Mouse (Mus musculus): ENCODE measurements around the gene Cstad. TPM values are rescaled to one million over a fixed set of nuclear protein-coding genes. Genes with fewer than 3 reads are reported as not detected.

Cstad gene
- polyA plus RNA-seq, 1 experiment from 2014 or later = 0.13 TPM

DNA sequence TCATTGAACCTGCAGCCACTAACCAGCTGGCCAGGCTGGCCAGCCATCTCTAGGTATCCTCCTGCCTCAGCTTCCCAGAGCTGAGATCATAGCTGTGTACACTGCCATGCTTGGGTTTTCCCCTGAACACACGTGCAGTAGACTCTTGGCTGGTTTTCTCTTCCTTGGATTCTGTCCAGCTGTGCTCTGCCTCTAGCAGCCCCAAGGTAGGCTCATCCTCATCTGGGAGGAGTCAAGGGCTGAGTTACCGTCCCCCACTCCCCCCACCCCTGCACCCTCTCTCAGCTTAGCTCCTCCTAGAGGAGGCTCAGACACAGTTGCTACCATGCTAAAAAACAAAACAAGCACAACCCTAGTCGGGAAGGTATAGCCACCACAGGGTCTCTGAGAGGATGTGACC lies 4.8 kb downstream of the Cstad start:
- H3K27me3 ChIP-seq = peaks cover 31% of the 10 kb centered on the region
- H3K27ac ChIP-seq = no peak overlapping the region
- peaks cover 40% of the 10 kb centered on the region for H3K4me1 ChIP-seq (replicated peaks)
- no peaks in the 10 kb centered on the region for H3K9me3 ChIP-seq (replicated peaks)
- DNase-seq (no peak), ATAC-seq (ENCODE audit: low read depth) (no peak)
- 29% methylated on average over 3 of the region's 3 CpGs for WGBS (ENCODE audit: insufficient replicate concordance)
- H3K4me2 ChIP-seq = no peak overlapping the region
- H3K36me3 ChIP-seq = no peaks in the 10 kb centered on the region
- no peak overlapping the region for H3K4me3 ChIP-seq (replicated peaks)
- no peak overlapping the region for H3K9ac ChIP-seq

DNA sequence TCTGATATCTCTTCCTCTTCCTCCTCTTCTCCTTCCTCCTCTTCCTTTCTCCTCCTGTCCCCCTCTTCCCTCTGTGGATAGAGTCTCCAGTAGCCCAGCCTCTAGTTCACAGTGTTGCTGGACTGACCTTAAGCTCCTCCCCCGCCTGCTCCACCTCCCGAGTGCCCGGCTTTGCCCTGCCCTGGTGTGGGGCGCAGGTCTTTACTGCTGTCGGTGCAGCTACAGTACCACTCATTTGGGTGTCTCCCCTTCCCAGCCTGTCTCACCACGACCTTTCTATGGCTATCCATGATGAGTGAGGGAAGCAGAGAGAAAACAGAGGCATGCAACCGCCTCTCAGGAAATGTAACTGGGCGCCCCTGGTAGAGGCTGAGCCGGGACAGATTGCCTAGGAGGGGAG lies 5.5 kb downstream of the Cstad start:
- Histone ChIP-seq H3K9me3 (replicated peaks) (no peaks in the 10 kb centered on the region), H3K9ac (no peak overlapping the region), H3K27me3 (peaks cover 38% of the 10 kb centered on the region), H3K4me3 (replicated peaks) (0 out of 2 replicates have a peak overlapping the region, but pooled peaks have one; percentile 10), H3K36me3 (no peaks in the 10 kb centered on the region), H3K27ac (no peak overlapping the region), H3K4me1 (replicated peaks) (peaks cover 40% of the 10 kb centered on the region), H3K4me2 (peak overlapping the region; percentile 40)
- DNase-seq (no peak), ATAC-seq (ENCODE audit: low read depth) (0 out of 2 replicates have a peak, but pooled peaks have one; percentile 36)
- WGBS (ENCODE audit: insufficient replicate concordance) = 7% methylated on average over 9 of the region's 9 CpGs

DNA sequence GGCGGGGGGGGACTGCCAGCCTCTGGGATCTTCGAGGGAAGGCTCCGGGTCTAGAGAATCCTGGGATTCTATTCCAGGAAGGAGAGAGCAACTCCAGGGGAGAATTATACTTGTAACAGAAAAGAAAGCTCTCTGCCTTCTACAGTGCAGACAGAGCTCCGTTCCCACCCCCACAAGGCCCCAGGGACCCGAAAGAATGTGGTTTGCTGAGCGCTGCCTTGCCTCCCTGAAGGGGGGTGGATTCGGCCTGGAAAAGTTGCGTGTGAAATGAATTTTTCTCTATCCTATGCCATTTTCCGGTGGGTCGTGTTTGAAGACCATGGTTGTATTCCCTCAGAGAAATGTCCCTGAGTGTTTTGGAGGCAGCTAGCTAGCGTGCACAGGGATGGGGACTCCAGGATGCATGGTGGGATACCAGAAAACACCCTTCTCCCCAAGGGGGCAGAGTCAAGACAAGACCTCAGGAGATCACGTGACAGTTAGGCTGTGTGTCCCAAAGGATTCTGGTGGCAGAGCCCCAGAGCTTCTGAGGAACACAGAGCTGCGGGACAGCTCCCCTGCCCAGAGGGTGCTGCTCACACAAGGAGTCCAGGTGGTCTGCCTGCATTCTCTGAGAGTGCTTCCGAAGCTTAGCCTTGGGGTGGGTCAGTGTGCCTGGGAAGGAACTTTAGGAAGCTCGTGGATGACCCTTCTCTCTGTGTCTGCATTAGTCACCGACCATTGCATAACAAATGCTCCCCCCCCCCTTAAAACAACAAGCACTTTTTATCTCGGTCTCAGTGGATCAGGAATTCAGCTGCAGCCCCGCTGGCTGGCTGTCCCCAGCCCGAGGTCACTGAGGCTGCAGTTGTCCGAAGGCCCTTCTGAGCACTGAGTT lies 6.4 kb downstream of the Cstad start:
- Histone ChIP-seq H3K36me3 (no peaks in the 10 kb centered on the region), H3K4me1 (replicated peaks) (peaks cover 43% of the 10 kb centered on the region), H3K9ac (no peak overlapping the region), H3K4me3 (replicated peaks) (no peak overlapping the region), H3K4me2 (peak overlapping the region; percentile 40), H3K9me3 (replicated peaks) (no peaks in the 10 kb centered on the region), H3K27ac (peak overlapping the region; percentile 41; the same call in 1 of the 2 replicates), H3K27me3 (peaks cover 47% of the 10 kb centered on the region)
- DNase-seq (no peak), ATAC-seq (ENCODE audit: low read depth) (no peak)
- WGBS (ENCODE audit: insufficient replicate concordance) = 17% methylated on average over 20 of the region's 20 CpGs

DNA sequence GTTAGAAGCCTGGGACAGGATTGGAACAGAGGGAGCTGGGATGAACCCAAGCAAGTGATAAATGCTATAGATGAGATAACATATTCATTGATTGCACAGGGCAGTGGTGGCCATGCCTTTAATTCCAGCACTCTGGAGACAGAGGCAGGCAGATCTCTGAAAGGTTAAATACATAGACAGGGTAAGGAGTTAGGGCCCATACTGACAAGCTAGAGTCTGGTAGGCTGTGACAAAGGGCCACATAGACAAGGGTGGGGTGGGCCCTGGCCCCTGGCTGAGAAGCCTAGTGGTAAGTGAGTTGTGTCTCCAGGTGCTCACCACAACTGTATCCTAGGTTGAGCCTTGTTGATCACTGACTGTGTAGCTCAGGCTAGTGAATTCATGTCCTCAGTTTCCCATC lies 7.6 kb downstream of the Cstad start:
- no peak overlapping the region for H3K9ac ChIP-seq
- H3K4me3 ChIP-seq (replicated peaks) = no peak overlapping the region
- ATAC-seq (ENCODE audit: low read depth) (no peak), DNase-seq (no peak)
- H3K4me1 ChIP-seq (replicated peaks) = peaks cover 43% of the 10 kb centered on the region
- H3K27me3 ChIP-seq = peaks cover 58% of the 10 kb centered on the region
- no peak overlapping the region for H3K27ac ChIP-seq
- H3K4me2 ChIP-seq = no peak overlapping the region
- no peaks in the 10 kb centered on the region for H3K9me3 ChIP-seq (replicated peaks)
- no peaks in the 10 kb centered on the region for H3K36me3 ChIP-seq

DNA sequence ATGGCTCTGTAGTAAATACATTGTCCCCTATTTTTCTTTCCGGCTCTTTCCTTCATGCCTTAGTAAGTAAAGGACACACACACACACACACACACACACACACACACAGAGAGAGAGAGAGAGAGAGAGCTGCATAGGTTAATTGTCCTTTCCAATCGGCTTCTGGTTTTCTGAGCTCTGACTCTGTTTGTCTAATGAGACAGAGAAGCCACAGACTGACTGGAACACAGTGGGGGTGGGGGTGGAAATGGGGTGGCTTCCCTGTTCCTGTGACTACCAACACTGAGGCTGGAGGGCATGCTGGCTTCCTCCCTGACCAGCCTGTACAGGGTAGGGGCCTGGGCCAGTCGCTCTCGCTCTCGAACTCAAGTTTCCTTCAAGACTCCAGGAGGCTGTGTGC lies 8.9 kb downstream of the Cstad start:
- H3K4me3 ChIP-seq (replicated peaks) = no peak overlapping the region
- no peak overlapping the region for H3K4me2 ChIP-seq
- no peak for ATAC-seq (ENCODE audit: low read depth)
- no peak overlapping the region for H3K9ac ChIP-seq
- 57% methylated on average over 5 of the region's 5 CpGs for WGBS (ENCODE audit: insufficient replicate concordance)
- DNase-seq = no peak
- no peaks in the 10 kb centered on the region for H3K9me3 ChIP-seq (replicated peaks)
- H3K4me1 ChIP-seq (replicated peaks) = peaks cover 43% of the 10 kb centered on the region
- H3K27ac ChIP-seq = no peak overlapping the region
- H3K27me3 ChIP-seq = peaks cover 58% of the 10 kb centered on the region
- H3K36me3 ChIP-seq = no peaks in the 10 kb centered on the region

DNA sequence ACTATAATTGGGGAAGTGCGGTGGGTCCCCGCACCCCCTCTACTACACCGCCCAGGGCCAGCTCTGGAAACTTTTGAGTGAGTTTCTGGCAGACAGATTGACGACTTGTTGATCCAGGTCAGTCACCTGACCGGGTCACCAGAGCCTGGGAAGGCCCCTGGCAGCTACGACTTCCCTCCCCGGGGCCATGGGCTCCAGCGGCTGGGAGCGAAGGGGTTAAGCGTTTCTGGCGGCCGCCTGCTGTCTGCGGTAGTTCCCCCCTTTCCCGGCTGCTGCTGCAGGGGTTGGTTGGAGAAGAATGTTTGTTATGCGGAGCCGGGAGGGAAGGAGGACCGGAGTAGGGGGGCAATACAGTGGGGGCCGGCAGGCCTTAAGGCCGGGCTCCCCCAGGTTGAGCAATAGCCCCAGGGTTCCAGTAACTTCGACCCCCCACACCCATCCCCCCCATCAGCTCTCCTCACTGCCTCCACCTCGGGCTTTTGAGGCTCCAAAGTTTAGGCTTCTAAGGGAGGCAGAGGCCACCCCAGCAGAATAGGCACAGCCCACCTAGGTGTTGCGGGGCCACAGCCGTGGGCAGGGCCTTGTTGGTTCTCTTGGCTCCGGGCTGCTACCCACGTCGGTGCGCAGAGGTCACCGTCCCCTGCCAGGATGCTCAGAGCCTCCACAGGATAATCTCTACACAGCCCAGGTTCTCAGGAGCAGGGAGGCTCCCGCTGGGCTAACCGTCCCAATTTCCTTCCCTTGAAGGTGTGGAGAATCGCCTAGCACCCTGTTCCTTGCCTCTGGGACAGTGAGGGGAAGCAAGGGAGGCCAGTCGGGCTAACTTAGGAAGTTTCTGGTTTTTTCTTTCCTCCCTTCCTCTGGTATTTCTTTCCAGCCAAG lies 10.3 kb downstream of the Cstad start:
- ATAC-seq (ENCODE audit: low read depth) (peak; percentile 13; the same call in 1 of the 2 replicates), DNase-seq (no peak)
- peak overlapping the region; percentile 42 for H3K4me2 ChIP-seq
- H3K27me3 ChIP-seq = peaks cover 54% of the 10 kb centered on the region
- H3K9ac ChIP-seq = no peak overlapping the region; the same call in 1 of the 2 replicates
- H3K9me3 ChIP-seq (replicated peaks) = no peaks in the 10 kb centered on the region
- H3K27ac ChIP-seq = peak overlapping the region; percentile 9; the same call in 1 of the 2 replicates
- no peaks in the 10 kb centered on the region for H3K36me3 ChIP-seq
- H3K4me3 ChIP-seq (replicated peaks) = no peak overlapping the region
- H3K4me1 ChIP-seq (replicated peaks) = peaks cover 41% of the 10 kb centered on the region
- 3% methylated on average over 32 of the region's 32 CpGs for WGBS (ENCODE audit: insufficient replicate concordance)

DNA sequence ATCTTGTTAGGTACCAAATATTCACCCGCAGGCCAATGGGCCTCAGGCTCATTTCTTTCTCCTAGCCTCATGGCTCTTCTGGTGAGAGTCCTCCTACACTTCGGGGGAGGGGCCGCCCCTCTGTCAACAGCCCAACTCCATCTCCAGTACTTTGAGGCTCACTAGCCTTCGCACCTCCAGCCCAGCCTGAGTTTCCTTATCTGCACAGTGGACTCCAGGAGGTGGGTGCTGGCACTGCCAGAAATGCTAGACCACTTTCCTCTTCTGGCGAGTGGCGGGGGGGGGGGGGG lies 10.9 kb downstream of the Cstad start:
- ATAC-seq (ENCODE audit: low read depth) = no peak
- Histone ChIP-seq H3K36me3 (no peaks in the 10 kb centered on the region), H3K4me1 (replicated peaks) (peaks cover 38% of the 10 kb centered on the region), H3K27me3 (peaks cover 48% of the 10 kb centered on the region), H3K4me3 (replicated peaks) (no peak overlapping the region), H3K4me2 (no peak overlapping the region), H3K9me3 (replicated peaks) (no peaks in the 10 kb centered on the region), H3K27ac (no peak overlapping the region), H3K9ac (no peak overlapping the region)
- WGBS (ENCODE audit: insufficient replicate concordance) = 8% methylated on average over 4 of the region's 6 CpGs
- no peak for DNase-seq

DNA sequence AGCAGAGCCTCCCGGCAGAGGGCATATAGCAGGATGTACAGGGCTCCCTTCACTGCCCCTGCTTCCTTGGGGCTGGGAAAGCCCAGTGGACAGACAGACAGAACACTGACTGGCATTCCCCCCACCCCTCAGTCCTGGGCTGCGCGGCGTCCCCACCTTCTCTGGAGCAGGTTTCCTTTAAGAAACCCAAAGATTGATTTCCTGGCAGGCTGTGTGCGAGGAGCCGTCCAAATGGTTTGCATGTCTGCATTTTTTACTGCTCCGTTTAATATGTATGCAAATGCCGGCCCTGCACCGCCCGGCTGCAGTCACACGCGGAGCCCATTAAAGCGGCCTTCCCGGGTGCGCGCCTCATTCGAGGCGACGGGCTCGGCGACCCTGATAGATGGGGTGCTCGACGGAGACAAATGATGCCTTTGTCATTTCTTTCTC lies 11.8 kb downstream of the Cstad start:
- Histone ChIP-seq H3K27ac (no peak overlapping the region), H3K36me3 (no peaks in the 10 kb centered on the region), H3K9me3 (replicated peaks) (no peaks in the 10 kb centered on the region), H3K4me1 (replicated peaks) (peaks cover 29% of the 10 kb centered on the region), H3K9ac (no peak overlapping the region), H3K4me2 (no peak overlapping the region), H3K27me3 (peaks cover 41% of the 10 kb centered on the region), H3K4me3 (replicated peaks) (no peak overlapping the region)
- 50% methylated on average over 23 of the region's 23 CpGs for WGBS (ENCODE audit: insufficient replicate concordance)
- ATAC-seq (ENCODE audit: low read depth) (no peak), DNase-seq (no peak)

DNA sequence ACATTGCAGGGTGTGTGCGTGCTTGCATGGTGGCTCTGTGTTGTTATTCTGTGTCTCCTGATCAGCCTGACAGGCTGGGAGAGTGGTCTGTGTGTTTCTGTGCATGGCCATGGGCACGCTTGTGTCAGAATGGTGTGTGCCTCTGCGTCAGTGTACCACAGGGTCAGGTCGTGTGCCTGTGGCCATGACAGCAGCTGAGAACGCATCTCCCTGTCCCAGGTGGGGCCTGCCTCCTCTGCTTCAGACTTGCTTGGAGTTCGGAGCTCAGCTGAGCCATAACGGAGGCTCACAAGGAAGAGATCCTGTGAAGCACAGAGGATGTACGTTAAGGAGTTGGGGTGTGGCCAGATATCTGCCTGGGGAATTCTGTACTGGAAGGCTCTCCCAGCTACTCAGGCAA lies 13.1 kb downstream of the Cstad start:
- 64% methylated on average over 8 of the region's 8 CpGs for WGBS (ENCODE audit: insufficient replicate concordance)
- no peak for DNase-seq
- ATAC-seq (ENCODE audit: low read depth) = no peak
- Histone ChIP-seq H3K9me3 (replicated peaks) (no peaks in the 10 kb centered on the region), H3K27me3 (peaks cover 39% of the 10 kb centered on the region), H3K36me3 (no peaks in the 10 kb centered on the region), H3K4me3 (replicated peaks) (no peak overlapping the region), H3K27ac (no peak overlapping the region), H3K4me1 (replicated peaks) (peaks cover 26% of the 10 kb centered on the region), H3K4me2 (no peak overlapping the region), H3K9ac (no peak overlapping the region)

DNA sequence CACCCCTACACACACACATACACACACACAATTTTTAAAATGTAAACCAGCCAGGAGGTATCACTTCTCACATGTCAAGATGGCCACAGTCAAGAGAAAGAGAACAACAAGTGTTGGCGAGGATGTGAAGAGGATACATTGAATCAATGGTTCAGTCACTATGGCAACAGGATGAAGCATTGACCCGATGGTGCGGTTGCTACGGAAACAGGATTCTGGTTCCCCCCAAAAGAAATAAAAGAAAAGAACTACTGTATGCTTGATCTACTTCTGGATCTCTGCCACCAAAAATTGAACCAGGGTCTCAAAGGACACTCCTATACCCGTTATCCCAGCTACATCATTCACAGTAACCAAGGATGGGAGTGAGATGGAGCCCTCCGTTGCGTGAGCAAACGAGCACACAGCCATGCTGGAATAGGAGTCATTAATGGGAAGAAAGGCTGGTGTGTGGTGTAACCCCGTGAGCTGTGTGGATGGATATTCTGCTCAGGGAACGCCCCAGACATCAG lies 13.9 kb downstream of the Cstad start:
- peaks cover 40% of the 10 kb centered on the region for H3K27me3 ChIP-seq
- DNase-seq (no peak), ATAC-seq (ENCODE audit: low read depth) (no peak)
- H3K36me3 ChIP-seq = no peaks in the 10 kb centered on the region
- no peak overlapping the region for H3K4me3 ChIP-seq (replicated peaks)
- H3K4me1 ChIP-seq (replicated peaks) = peaks cover 21% of the 10 kb centered on the region
- H3K4me2 ChIP-seq = no peak overlapping the region
- no peak overlapping the region for H3K27ac ChIP-seq
- no peak overlapping the region for H3K9ac ChIP-seq
- no peaks in the 10 kb centered on the region for H3K9me3 ChIP-seq (replicated peaks)
- 72% methylated on average over 10 of the region's 10 CpGs for WGBS (ENCODE audit: insufficient replicate concordance)

DNA sequence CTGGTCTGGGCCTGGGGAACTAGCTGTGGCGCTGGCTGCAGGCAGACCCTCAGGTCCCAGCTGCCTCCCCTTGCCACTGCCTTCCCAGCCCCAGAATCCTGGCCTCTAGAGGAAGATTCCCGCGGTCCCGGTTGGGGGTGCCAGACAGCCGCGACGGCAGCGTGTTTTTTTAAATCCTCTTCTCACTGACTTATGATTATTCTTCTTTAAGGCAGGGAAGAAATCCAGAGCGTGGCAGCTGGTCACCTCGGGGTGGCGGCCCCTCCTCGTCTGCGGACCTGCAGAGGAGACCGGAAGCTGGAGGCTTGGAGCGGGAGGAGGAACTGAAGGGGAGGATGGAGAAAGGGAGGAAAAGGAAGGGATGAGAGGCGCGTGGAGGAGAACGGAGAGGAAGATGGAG lies 18.7 kb downstream of the Cstad start:
- peaks cover 13% of the 10 kb centered on the region for H3K27me3 ChIP-seq
- no peak overlapping the region for H3K27ac ChIP-seq
- H3K9ac ChIP-seq = 0 out of 2 replicates have a peak overlapping the region, but pooled peaks have one; percentile 13
- no peaks in the 10 kb centered on the region for H3K36me3 ChIP-seq
- ATAC-seq (ENCODE audit: low read depth) = no peak
- no peak overlapping the region for H3K4me3 ChIP-seq (replicated peaks)
- H3K4me2 ChIP-seq = peak overlapping the region; percentile 26
- H3K9me3 ChIP-seq (replicated peaks) = no peaks in the 10 kb centered on the region
- 10% methylated on average over 18 of the region's 18 CpGs for WGBS (ENCODE audit: insufficient replicate concordance)
- peaks cover 10% of the 10 kb centered on the region for H3K4me1 ChIP-seq (replicated peaks)
- no peak for DNase-seq
